Mouse (Mus musculus) forebrain, embryonic 15.5 days (tissue): Measurements from ENCODE around the gene Sipa1l2. TPM values are rescaled to one million over a fixed set of nuclear protein-coding genes. Genes with fewer than 3 reads are reported as not detected.

Experiments used
- ATAC-seq: fragments of 200-750 bp; cut with Nextera tagmentation; replicated peaks from 2 replicates; pipeline ENCODE4 v1.8.0; 2017; ENCODE audit warnings: mild to moderate bottlenecking, moderate TSS enrichment, moderate library complexity
- H3K27ac ChIP-seq: fragments of 300-500 bp; sonication (generic); replicated peaks from 2 replicates; pipeline ENCODE4 v1.5.1; 2015; ENCODE audit warnings: mild to moderate bottlenecking, inconsistent platforms
- H3K27me3 ChIP-seq: fragments of 300-500 bp; sonication (generic); 2 replicates; pipeline ENCODE4 v1.6.1; 2015; ENCODE audit warnings: inconsistent platforms
- H3K36me3 ChIP-seq: fragments of 300-500 bp; sonication (generic); 2 replicates; pipeline ENCODE4 v1.6.1; 2015; ENCODE audit warnings: mild to moderate bottlenecking, inconsistent platforms
- H3K4me1 ChIP-seq: fragments of 300-500 bp; sonication (generic); 2 replicates; pipeline ENCODE4 v1.6.1; 2015; ENCODE audit warnings: inconsistent platforms
- H3K4me2 ChIP-seq: fragments of 300-500 bp; sonication (generic); replicated peaks from 2 replicates; pipeline ENCODE4 v1.6.1; 2015; ENCODE audit warnings: mild to moderate bottlenecking, inconsistent platforms
- H3K4me3 ChIP-seq: fragments of 300-500 bp; sonication (generic); 2 replicates; pipeline ENCODE4 v1.5.1; 2015; ENCODE audit warnings: mild to moderate bottlenecking, inconsistent platforms
- H3K9ac ChIP-seq: fragments of 300-500 bp; sonication (generic); replicated peaks from 2 replicates; pipeline ENCODE4 v1.6.1; 2015; ENCODE audit warnings: mild to moderate bottlenecking, inconsistent platforms
- H3K9me3 ChIP-seq: fragments of 300-500 bp; sonication (generic); 2 replicates; pipeline ENCODE4 v1.6.1; 2016; ENCODE audit warnings: inconsistent platforms
- WGBS: fragments of 180-500 bp; shearing (Covaris S2); methylation state at CpG from one replicate; pipeline ENCODE4 v1.1.7; 2015; ENCODE audit warnings: mixed read lengths; 5-methylcytosine and 5-hydroxymethylcytosine counted together
- polyA plus RNA-seq: library from polyadenylated mRNA; unstranded; fragments of >200 nt; fragmentation: Nextera tagmentation; extraction: Ambion mirVana; gene quantifications from 2 replicates; pipeline ENCODE4 v1.2.1, GENCODE M21; 2015

Sipa1l2 gene
- polyA plus RNA-seq, 1 experiment from 2014 or later: 32.0 TPM

DNA sequence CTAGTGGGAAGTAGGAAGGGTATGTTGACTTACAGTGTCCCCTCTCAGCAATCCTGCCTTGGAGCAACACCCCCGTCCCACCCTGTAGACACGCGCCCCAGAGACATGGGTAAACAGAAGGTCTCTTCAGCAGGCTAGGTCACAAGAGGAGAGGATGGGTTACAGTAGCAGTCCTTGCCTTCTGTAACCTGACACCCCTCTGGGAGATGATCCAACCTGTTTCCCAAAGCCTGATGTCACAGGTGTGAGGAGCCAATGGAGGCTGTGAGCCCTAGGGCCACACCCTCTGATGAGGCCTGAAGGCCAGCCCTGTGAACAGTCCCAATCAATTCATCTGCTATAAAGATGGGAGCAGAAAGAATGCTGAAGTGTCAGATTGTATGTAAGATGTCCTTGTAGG is 138.3 kb downstream of the Sipa1l2 start:
- Histone ChIP-seq H3K9me3 (no peaks in the 10 kb centered on the region), H3K4me1 (peaks cover 15% of the 10 kb centered on the region), H3K27me3 (no peaks in the 10 kb centered on the region), H3K36me3 (0 out of 2 replicates have a peak, but pooled peaks cover 6% of the 10 kb centered on the region), H3K4me2 (no peak overlapping the region), H3K4me3 (no peak overlapping the region), H3K9ac (no peak overlapping the region), H3K27ac (no peak overlapping the region)
- ATAC-seq: no peak
- 83% methylated on average over 3 of the region's 3 CpGs for WGBS

DNA sequence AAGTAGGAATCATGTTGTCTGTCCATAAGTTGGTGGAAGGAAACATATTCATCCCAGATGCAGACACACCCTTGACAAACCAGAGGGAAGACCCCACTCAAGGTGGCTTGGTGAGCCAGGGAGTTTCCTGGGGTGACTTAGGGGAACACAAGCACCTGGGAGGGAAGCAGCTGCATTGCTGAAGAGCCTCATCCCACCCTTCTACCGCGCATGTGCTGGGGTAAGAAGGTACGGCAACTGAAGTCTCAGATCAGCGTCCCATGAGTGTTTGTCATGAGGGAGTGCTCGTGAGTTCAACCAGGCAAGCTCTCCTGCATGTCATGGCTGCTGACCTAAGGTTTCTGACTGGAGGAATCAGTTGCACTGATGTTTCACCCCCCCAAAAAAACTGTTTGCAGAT is 138.8 kb downstream of the Sipa1l2 start:
- ATAC-seq: no peak
- WGBS: 93% methylated on average over 5 of the region's 5 CpGs
- H3K27ac ChIP-seq: no peak overlapping the region
- no peaks in the 10 kb centered on the region for H3K27me3 ChIP-seq
- H3K36me3 ChIP-seq: 0 out of 2 replicates have a peak, but pooled peaks cover 6% of the 10 kb centered on the region
- H3K9ac ChIP-seq: no peak overlapping the region
- no peak overlapping the region for H3K4me3 ChIP-seq
- H3K9me3 ChIP-seq: no peaks in the 10 kb centered on the region
- peaks cover 15% of the 10 kb centered on the region for H3K4me1 ChIP-seq
- no peak overlapping the region for H3K4me2 ChIP-seq

DNA sequence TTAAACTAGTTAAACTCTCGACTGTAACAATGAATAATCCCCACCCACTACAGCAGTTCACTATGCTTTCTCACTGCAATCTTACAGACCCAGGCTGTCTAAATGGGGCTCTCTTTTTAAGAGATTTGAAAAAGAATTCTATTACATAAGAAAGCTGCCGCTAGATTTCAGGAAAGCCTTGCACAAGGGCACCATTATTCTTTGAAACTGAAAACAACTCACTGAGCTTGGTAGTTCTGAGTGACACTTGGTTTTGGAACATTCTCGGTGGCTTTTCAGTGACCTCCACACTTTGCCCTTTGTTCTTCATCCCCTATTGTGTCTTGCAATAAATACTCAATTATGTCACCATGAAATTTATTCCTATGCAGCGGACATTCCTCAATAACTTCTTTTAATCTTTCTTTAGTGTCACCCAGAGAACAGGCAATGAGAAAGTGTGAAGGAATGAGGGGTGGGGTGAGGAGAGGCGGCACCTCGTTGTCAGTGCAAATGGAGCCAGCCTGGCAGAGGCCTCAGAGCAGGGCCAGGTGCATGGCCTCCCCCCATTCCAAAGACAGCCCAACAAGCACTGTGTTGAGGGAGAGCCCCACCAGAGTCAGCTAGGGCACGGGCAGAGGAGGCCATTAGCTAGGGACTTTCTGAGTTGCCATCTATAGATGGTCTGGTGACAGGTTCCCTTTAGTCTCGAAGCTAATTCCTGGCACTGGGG is 140.5 kb downstream of the Sipa1l2 start:
- peak overlapping the region; percentile 44 for H3K27ac ChIP-seq

DNA sequence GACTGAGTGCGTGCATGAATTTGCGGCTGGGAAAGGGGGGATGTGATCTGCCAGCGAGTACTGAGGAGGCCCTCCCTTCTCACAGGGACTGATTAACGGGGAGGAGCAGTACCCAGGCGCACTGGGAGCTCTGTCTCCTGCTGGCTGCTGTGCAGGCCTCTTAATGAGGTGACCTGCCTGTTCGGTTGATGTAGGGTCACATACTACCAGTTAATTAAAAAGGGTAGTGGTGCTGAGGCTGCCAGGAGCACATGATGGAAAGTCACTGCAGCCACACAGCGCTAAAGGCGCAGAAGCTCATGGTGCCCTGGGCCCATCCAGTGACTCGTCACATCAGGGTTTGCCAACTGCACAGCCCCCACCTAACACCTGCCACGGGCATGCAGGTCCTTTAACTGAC is 145.7 kb downstream of the Sipa1l2 start:
- H3K9ac ChIP-seq: no peak overlapping the region

More for the DNA sequence above, 140.5 kb downstream of the Sipa1l2 start:
- Histone ChIP-seq H3K9ac (no peak overlapping the region), H3K9me3 (no peaks in the 10 kb centered on the region), H3K36me3 (0 out of 2 replicates have a peak, but pooled peaks cover 6% of the 10 kb centered on the region), H3K4me3 (no peak overlapping the region), H3K4me1 (peaks cover 13% of the 10 kb centered on the region), H3K4me2 (no peak overlapping the region), H3K27me3 (no peaks in the 10 kb centered on the region)
- 19% methylated on average over 8 of the region's 8 CpGs for whole genome bisulfite sequencing
- ATAC-seq: peak; percentile 62; the same call in 1 of the 2 replicates

DNA sequence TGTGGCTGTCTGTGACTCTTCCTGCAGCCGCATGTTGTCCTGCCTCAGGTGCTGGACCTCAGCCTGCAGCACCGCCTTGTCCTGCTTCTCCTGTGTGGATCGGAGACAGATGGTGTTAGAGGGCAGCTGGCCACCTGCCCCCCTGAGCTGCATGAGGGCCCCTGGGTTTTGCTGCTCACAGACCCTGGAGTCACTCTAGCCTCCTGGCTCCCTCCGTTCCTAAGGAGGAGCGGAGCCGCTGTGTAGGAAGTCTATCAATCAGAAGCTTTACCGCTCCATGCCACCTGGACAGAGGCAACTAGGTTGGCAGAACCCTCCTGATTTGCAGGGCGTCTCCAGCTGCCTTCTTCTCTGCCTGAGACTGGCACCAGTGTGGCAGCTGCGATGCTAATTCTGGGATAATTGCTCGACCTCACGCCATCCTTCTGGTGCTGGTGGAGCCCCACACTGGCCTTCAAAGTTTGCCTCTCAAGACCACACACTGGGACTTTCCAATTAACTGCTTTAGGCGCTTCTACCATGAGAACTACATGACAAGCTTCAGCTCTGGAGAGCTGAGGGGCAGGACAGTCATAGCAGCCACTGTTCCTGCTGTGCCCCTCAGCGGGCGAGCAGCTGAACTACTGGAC is 150.3 kb downstream of the Sipa1l2 start:
- 72% methylated on average over 14 of the region's 14 CpGs for WGBS
- Histone ChIP-seq H3K9me3 (no peaks in the 10 kb centered on the region), H3K27ac (peak overlapping the region; percentile 7; the same call in 1 of the 2 replicates), H3K36me3 (peaks cover 27% of the 10 kb centered on the region), H3K9ac (no peak overlapping the region), H3K4me1 (peaks cover 20% of the 10 kb centered on the region; the same call in 1 of the 2 replicates), H3K4me2 (no peak overlapping the region), H3K27me3 (no peaks in the 10 kb centered on the region), H3K4me3 (no peak overlapping the region)
- ATAC-seq: no peak

More for the DNA sequence above, 145.7 kb downstream of the Sipa1l2 start:
- no peaks in the 10 kb centered on the region for H3K27me3 ChIP-seq
- ATAC-seq: peak; percentile 35; the same call in 1 of the 2 replicates
- no peak overlapping the region for H3K4me2 ChIP-seq
- peaks cover 18% of the 10 kb centered on the region for H3K4me1 ChIP-seq
- H3K27ac ChIP-seq: no peak overlapping the region
- no peak overlapping the region for H3K4me3 ChIP-seq
- H3K36me3 ChIP-seq: peaks cover 20% of the 10 kb centered on the region
- 27% methylated on average over 10 of the region's 10 CpGs for WGBS
- no peaks in the 10 kb centered on the region for H3K9me3 ChIP-seq

DNA sequence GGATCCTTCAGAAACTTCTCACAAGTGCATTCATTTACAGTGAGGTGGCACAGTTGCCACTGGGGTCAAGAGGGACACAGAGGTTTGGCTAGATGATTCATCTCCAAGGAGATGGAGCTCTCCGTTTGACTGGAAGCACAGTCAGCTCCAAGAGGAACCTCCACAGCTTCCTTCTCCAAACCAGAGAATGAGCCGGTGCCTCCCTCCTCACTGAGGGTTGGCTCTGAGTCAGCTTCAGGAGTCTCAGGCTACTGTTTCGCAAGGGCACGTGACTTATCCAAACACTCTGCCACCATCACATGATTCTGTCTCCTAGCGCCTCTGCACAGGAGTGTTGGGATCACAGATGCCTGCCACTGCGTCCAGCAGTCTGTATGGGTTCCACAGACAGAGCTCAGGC is 153.5 kb downstream of the Sipa1l2 start:
- Histone ChIP-seq H3K27me3 (no peaks in the 10 kb centered on the region), H3K4me1 (peaks cover 10% of the 10 kb centered on the region; the same call in 1 of the 2 replicates), H3K9ac (no peak overlapping the region), H3K4me2 (no peak overlapping the region), H3K27ac (no peak overlapping the region), H3K4me3 (no peak overlapping the region), H3K9me3 (no peaks in the 10 kb centered on the region), H3K36me3 (peaks cover 11% of the 10 kb centered on the region; the same call in 1 of the 2 replicates)
- ATAC-seq: no peak
- 83% methylated on average over 6 of the region's 6 CpGs for WGBS

DNA sequence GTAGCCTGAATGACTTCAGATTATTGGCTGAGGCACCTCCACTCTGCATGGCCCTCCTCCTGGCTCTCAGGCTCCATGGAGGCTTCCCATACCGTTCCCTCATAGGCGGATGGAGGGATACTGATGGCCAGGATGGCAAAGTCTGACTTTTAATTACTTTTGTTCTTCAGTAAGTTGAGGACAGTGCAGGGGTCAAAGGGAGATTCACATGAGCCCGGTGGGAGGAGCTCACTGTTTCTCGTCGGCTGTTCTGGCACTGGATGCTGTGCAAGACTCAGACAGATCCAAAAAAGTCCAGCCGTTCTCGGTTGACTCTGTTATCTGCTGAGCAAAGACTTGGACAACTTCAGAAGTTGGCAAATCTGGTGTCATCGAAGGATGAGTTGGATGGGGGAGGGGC is 155.0 kb downstream of the Sipa1l2 start:
- Histone ChIP-seq H3K9ac (no peak overlapping the region), H3K4me1 (peaks cover 10% of the 10 kb centered on the region; the same call in 1 of the 2 replicates), H3K27ac (no peak overlapping the region), H3K4me2 (no peak overlapping the region), H3K27me3 (no peaks in the 10 kb centered on the region), H3K36me3 (peaks cover 11% of the 10 kb centered on the region; the same call in 1 of the 2 replicates), H3K9me3 (no peaks in the 10 kb centered on the region), H3K4me3 (no peak overlapping the region)
- no peak for ATAC-seq
- 92% methylated on average over 8 of the region's 8 CpGs for WGBS

DNA sequence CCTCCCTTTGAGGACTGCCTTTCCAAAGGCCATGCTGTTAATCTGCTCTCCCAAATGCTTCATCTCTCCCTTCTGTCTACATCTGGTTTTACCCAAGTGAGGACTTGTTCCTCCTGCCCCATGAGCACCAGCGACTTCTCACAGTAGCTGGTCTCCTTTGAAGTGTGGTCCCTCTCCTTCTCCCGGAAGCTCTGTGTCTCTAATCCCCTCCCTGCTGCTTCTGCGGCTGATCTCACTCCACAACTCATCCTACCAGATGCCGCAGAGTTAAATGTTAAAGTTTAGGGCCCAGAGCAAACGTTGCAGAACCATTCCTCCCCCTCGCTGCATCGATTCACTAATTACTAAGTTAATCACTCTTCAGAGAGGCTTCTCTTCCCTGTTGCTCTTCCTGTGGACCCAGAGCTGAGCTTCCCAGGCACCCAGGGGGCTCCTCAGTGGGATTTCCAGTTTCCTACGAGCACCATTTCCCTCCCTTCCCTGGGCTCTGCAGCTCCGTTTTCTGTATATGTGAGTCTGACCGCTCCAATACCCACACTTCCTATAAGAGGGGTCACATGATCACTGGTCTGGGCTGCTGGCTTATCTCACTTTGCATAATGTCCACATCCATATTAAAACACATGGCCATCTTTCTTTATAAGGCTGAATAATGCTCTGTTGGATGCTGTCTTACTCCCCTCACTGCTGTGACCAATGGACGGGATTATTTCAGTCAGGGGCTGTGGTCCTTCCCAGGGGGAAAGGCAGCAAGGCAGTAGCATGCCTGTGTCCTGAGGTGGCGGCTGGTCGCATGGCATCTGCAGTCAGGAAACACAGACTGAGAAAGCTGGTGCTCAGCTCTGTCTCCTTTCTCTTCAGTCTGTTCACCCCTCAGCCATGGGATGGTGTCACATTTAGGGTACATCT is 156.4 kb downstream of the Sipa1l2 start:
- Histone ChIP-seq H3K4me1 (peaks cover 7% of the 10 kb centered on the region; the same call in 1 of the 2 replicates), H3K4me2 (no peak overlapping the region), H3K27me3 (no peaks in the 10 kb centered on the region), H3K36me3 (peaks cover under 1% of the 10 kb centered on the region; the same call in 1 of the 2 replicates), H3K9ac (no peak overlapping the region), H3K9me3 (no peaks in the 10 kb centered on the region), H3K4me3 (no peak overlapping the region), H3K27ac (no peak overlapping the region)
- 21% methylated on average over 13 of the region's 13 CpGs for WGBS
- ATAC-seq: no peak

DNA sequence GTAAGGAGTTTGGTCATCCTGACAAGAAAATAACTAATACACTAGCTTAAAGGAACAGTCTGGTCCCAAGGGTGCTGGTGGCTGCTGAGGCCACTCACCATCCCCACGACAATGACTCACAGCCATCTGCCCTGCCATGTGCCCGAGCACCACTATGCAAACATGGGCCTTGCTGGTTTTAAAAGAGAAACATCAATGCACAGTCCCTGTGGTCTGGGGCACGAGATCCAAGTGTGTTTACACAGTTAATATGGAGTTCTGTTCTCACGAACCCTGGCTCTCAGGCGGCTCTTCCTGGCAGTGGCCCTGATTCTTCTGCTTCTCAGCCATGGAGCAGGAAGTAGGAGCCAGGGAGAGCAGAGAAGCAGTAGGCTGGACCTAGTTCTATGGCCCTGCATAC is 159.0 kb downstream of the Sipa1l2 start:
- Histone ChIP-seq H3K4me3 (no peak overlapping the region), H3K4me2 (no peak overlapping the region), H3K36me3 (no peaks in the 10 kb centered on the region), H3K4me1 (no peaks in the 10 kb centered on the region), H3K9ac (no peak overlapping the region), H3K27ac (no peak overlapping the region), H3K9me3 (no peaks in the 10 kb centered on the region), H3K27me3 (no peaks in the 10 kb centered on the region)
- ATAC-seq: no peak
- 82% methylated on average over 5 of the region's 5 CpGs for WGBS

DNA sequence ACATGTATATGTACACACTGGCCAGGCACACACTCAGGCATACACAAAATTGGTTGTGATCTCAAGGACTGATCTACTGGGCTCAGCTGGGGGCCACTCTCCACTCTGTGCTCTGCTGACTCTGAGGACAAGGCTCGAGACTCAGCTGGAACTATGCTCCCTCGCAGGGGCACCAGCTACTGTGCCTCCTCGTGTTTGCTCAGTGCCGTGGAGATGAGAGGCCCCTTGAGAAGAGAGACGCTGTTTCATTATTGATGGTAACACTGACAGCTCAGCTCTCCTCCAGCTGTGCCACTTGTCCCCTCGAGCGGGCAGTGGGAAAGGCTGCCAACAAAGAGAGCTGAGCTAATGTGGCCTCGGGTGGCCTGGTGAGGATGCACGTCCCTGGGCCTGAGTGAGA is 161.9 kb downstream of the Sipa1l2 start:
- no peak for ATAC-seq
- Histone ChIP-seq H3K9ac (no peak overlapping the region), H3K4me3 (no peak overlapping the region), H3K4me2 (no peak overlapping the region), H3K9me3 (no peaks in the 10 kb centered on the region), H3K27ac (no peak overlapping the region), H3K36me3 (no peaks in the 10 kb centered on the region), H3K4me1 (no peaks in the 10 kb centered on the region), H3K27me3 (no peaks in the 10 kb centered on the region)
- WGBS: 39% methylated on average over 9 of the region's 9 CpGs

DNA sequence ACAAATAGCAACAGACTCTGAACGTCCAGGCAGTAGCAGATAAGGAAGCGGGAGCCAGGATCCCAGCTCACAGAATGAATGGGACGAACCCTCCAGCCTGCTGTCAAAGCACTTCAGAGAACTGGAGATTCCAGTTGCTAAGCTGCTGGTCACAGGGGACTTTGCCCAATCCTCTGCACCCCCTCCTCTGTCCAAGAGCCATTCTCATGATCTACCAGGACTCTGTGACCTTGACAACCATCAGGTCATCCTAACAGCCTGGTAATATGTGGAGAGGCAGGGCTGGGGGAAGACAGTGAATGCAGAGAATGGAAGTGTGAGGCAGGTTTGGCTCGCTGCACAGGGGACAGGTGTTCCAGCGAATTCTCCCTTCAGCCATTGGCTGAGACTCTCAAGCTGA is 163.2 kb downstream of the Sipa1l2 start:
- H3K4me3 ChIP-seq: no peak overlapping the region
- no peaks in the 10 kb centered on the region for H3K36me3 ChIP-seq
- 66% methylated on average over 5 of the region's 5 CpGs for WGBS
- no peaks in the 10 kb centered on the region for H3K9me3 ChIP-seq
- H3K9ac ChIP-seq: no peak overlapping the region
- H3K4me2 ChIP-seq: no peak overlapping the region
- no peak for ATAC-seq
- no peaks in the 10 kb centered on the region for H3K27me3 ChIP-seq
- no peak overlapping the region for H3K27ac ChIP-seq
- no peaks in the 10 kb centered on the region for H3K4me1 ChIP-seq

DNA sequence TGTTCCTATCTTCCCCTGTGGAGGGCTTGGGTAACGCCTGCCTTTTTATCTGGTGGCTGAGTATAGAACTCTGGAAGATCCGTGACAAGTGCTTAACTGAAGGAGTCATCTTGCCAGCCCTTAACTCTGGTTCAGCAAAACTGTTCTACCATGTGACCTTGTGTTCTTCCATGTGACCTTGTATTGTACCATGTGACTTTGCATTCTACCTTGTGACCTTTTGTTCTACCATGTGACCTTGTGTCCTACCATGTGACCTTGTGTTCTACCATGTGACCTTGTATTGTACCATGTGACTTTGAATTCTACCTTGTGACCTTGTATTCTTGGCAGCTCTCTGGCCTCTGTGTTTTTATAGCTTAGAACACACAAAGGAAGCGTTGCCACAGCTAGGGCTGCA is 168.3 kb downstream of the Sipa1l2 start:
- Histone ChIP-seq H3K27me3 (no peaks in the 10 kb centered on the region), H3K9ac (no peak overlapping the region), H3K27ac (no peak overlapping the region), H3K4me3 (no peak overlapping the region), H3K4me2 (no peak overlapping the region), H3K9me3 (no peaks in the 10 kb centered on the region), H3K36me3 (no peaks in the 10 kb centered on the region), H3K4me1 (no peaks in the 10 kb centered on the region)
- ATAC-seq: no peak
- WGBS: 89% methylated on average over 3 of the region's 3 CpGs
